Mouse (Mus musculus): ENCODE data around the gene Gm11492.

Gm11492 gene

GRCm38 (mm10) chr11:87566501-87566900, at the start of gene Gm11492:
TSS of gene Gm11492 (plus strand) at chr11:87566653.
- DNase-seq (ENCODE audit: low read depth, low spot score) = no peak

GRCm38 (mm10) chr11:87519260-87519659, 47.2 kb upstream of the Gm11492 start:
- peak; percentile 31 for DNase-seq (ENCODE audit: low read depth, low spot score)

GRCm38 (mm10) chr11:87523466-87523865, 43.0 kb upstream of the Gm11492 start:
- no peak for DNase-seq (ENCODE audit: low read depth, low spot score)

- DNase-seq (ENCODE audit: low read depth, low spot score) = no peak
These were observed 42.5 kb upstream of the Gm11492 start for GRCm38 (mm10) chr11:87523967-87524366.

- no peak for DNase-seq (ENCODE audit: low read depth, low spot score)
These were observed 41.7 kb upstream of the Gm11492 start for GRCm38 (mm10) chr11:87524780-87525179.

- DNase-seq (ENCODE audit: low read depth, low spot score) = no peak
These were observed 39.1 kb upstream of the Gm11492 start for GRCm38 (mm10) chr11:87527364-87527763.

GRCm38 (mm10) chr11:87527990-87528389, 38.5 kb upstream of the Gm11492 start:
- no peak for DNase-seq (ENCODE audit: low read depth, low spot score)

- DNase-seq (ENCODE audit: low read depth, low spot score) = peak; percentile 22
These were observed 34.8 kb upstream of the Gm11492 start for GRCm38 (mm10) chr11:87531695-87532094.

- DNase-seq (ENCODE audit: low read depth, low spot score) = no peak
These were observed 24.2 kb upstream of the Gm11492 start for GRCm38 (mm10) chr11:87542285-87542684.

- DNase-seq (ENCODE audit: low read depth, low spot score) = no peak
These were observed 23.5 kb upstream of the Gm11492 start for GRCm38 (mm10) chr11:87542906-87543305.

GRCm38 (mm10) chr11:87553342-87553741, 13.1 kb upstream of the Gm11492 start:
- no peak for DNase-seq (ENCODE audit: low read depth, low spot score)

GRCm38 (mm10) chr11:87554386-87554785, 12.1 kb upstream of the Gm11492 start:
- DNase-seq (ENCODE audit: low read depth, low spot score) = no peak

- DNase-seq (ENCODE audit: low read depth, low spot score) = no peak
These were observed 11.2 kb upstream of the Gm11492 start for GRCm38 (mm10) chr11:87555106-87555703.

- DNase-seq (ENCODE audit: low read depth, low spot score) = no peak
These were observed 5.2 kb upstream of the Gm11492 start for GRCm38 (mm10) chr11:87561208-87561607.

- DNase-seq (ENCODE audit: low read depth, low spot score) = no peak
These were observed 2.0 kb downstream of the Gm11492 start, which contains the start of gene Sept4 for GRCm38 (mm10) chr11:87568255-87568953. TSS of gene Sept4 (plus strand) at chr11:87568903.

- DNase-seq (ENCODE audit: low read depth, low spot score) = no peak
These were observed 4.3 kb downstream of the Gm11492 start for GRCm38 (mm10) chr11:87570743-87571142.

- no peak for DNase-seq (ENCODE audit: low read depth, low spot score)
These were observed 5.0 kb downstream of the Gm11492 start for GRCm38 (mm10) chr11:87571361-87571950.

GRCm38 (mm10) chr11:87573751-87574150, 7.3 kb downstream of the Gm11492 start:
- DNase-seq (ENCODE audit: low read depth, low spot score) = no peak

GRCm38 (mm10) chr11:87574520-87575180, 8.2 kb downstream of the Gm11492 start:
- DNase-seq (ENCODE audit: low read depth, low spot score) = no peak

- no peak for DNase-seq (ENCODE audit: low read depth, low spot score)
These were observed 11.3 kb downstream of the Gm11492 start for GRCm38 (mm10) chr11:87577601-87578248.

GRCm38 (mm10) chr11:87578249-87578962, 12.0 kb downstream of the Gm11492 start:
- no peak for DNase-seq (ENCODE audit: low read depth, low spot score)
